Mouse (Mus musculus): ENCODE data around the gene Ppm1b. TPM values are rescaled to one million over a fixed set of nuclear protein-coding genes. Genes with fewer than 3 reads are reported as not detected.

Ppm1b gene
- polyA plus RNA-seq, 1 experiment from 2014 or later = 104 TPM

Other genes with a start within 250 kb of the Ppm1b start
- 49.5 and 53.3 TPM in 2 replicates for gene Lrpprc, start 166.0 kb upstream of the Ppm1b start, polyA plus RNA-seq (2016; fragmentation: Nextera tagmentation; extraction: Ambion mirVana)
- 0.48 and 0.56 TPM in 2 replicates for gene Slc3a1, start 71.6 kb downstream of the Ppm1b start, polyA plus RNA-seq (2016; fragmentation: Nextera tagmentation; extraction: Ambion mirVana)
- 56.3 and 61.6 TPM in 2 replicates for gene Prepl, start 133.5 kb downstream of the Ppm1b start, polyA plus RNA-seq (2016; fragmentation: Nextera tagmentation; extraction: Ambion mirVana)
- 14.5 and 15.3 TPM in 2 replicates for gene Camkmt, start 133.8 kb downstream of the Ppm1b start, polyA plus RNA-seq (2016; fragmentation: Nextera tagmentation; extraction: Ambion mirVana)